Mouse (Mus musculus) kidney, embryonic 15.5 days (tissue): ENCODE measurements around the gene Srr. TPM values are rescaled to one million over a fixed set of nuclear protein-coding genes. Genes with fewer than 3 reads are reported as not detected.

Experiments used
- ATAC-seq: fragments of 200-750 bp; cut with Nextera tagmentation; replicated peaks from 2 replicates; pipeline ENCODE4 v1.8.0; 2017; ENCODE audit warnings: moderate TSS enrichment; ENCODE audit not compliant: low FRiP score
- H3K27ac ChIP-seq: fragments of 300-500 bp; sonication (generic); 2 replicates; pipeline ENCODE4 v1.5.1; 2015; ENCODE audit warnings: mild to moderate bottlenecking, inconsistent platforms
- H3K27me3 ChIP-seq: fragments of 300-500 bp; sonication (generic); 2 replicates; pipeline ENCODE4 v1.6.1; 2015; ENCODE audit warnings: inconsistent platforms
- H3K36me3 ChIP-seq: fragments of 300-500 bp; sonication (generic); 2 replicates; pipeline ENCODE4 v1.6.1; 2015; ENCODE audit warnings: inconsistent platforms
- H3K4me1 ChIP-seq: fragments of 300-500 bp; sonication (generic); 2 replicates; pipeline ENCODE4 v1.6.1; 2015; ENCODE audit warnings: inconsistent platforms
- H3K4me2 ChIP-seq: fragments of 300-500 bp; sonication (generic); 2 replicates; pipeline ENCODE4 v1.6.1; 2015; ENCODE audit warnings: moderate library complexity, mild to moderate bottlenecking, inconsistent platforms
- H3K4me3 ChIP-seq: fragments of 300-500 bp; sonication (generic); replicated peaks from 2 replicates; pipeline ENCODE4 v1.5.1; 2015; ENCODE audit warnings: mild to moderate bottlenecking, inconsistent platforms
- H3K9ac ChIP-seq: fragments of 300-500 bp; sonication (generic); 2 replicates; pipeline ENCODE4 v1.6.1; 2015; ENCODE audit warnings: mild to moderate bottlenecking, inconsistent platforms
- H3K9me3 ChIP-seq: fragments of 300-500 bp; sonication (generic); replicated peaks from 2 replicates; pipeline ENCODE4 v1.6.1; 2016; ENCODE audit warnings: inconsistent platforms
- WGBS: fragments of 180-500 bp; shearing (Covaris S2); methylation state at CpG from one replicate; pipeline ENCODE4 v1.1.7; 2015; ENCODE audit warnings: mixed read lengths; 5-methylcytosine and 5-hydroxymethylcytosine counted together
- polyA plus RNA-seq: library from polyadenylated mRNA; unstranded; fragments of >200 nt; fragmentation: Nextera tagmentation; extraction: Ambion mirVana; gene quantifications from 2 replicates; pipeline ENCODE4 v1.2.1, GENCODE M21; 2015

Srr gene
- 23.5 and 24.4 TPM in 2 replicates for polyA plus RNA-seq

DNA sequence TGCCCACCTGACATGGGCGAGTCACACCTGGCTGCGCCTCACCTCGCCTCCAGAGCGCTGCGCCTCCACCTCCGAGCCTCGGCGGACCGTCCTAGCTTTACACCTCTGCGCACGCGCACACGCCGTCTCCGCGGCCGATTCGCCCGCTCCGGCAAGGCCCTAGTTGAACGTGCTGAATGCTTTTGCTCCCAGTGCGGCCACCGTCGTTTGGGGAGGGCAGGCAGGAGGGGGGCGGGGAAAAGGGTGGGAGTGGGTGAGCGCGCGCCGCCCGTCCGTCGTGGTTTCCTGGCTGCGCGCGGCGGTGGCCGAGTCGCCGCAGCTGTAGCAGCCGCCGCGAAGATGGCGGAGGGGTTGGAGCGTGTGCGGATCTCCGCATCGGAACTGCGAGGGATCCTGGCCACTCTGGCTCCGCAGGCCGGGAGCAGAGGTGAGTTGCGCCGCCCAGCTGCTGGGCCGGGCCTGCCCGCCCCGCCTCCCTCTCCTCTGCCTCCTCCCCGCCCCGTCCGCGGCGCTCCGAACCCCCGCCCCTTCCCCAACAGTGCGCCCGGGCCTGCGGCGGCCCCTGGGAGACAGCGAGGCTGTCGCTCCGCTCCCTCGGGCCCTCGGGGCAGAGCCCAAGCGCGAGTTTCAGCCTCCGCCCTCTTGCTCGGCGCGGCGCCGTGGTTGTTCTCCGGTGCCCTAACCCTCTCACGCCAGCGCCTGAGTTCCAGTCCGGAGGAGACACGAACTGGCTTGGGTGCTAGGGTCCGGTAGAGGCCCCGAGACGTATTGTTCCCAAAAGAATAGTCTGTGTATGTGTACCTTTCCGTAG lies at the start of gene Srr, which contains the start of gene Smg6:
Srr (minus strand) TSS at position 372 of the 811 bp plus-strand sequence.
Smg6 (plus strand) TSS at position 247 of the 811 bp plus-strand sequence.
- ATAC-seq, result peak; percentile 97
- Histone ChIP-seq H3K4me3 (peak within 1 kb of the TSS; percentile 95), H3K4me2 (peak within 1 kb of the TSS; percentile 59), H3K27me3 (no peaks in the 10 kb centered on the region), H3K4me1 (peaks cover 19% of the 10 kb centered on the region), H3K27ac (peak within 1 kb of the TSS; percentile 100), H3K36me3 (peaks cover 25% of the 10 kb centered on the region), H3K9ac (peak within 1 kb of the TSS; percentile 95), H3K9me3 (no peaks in the 10 kb centered on the region)
- under 1% methylated on average over 79 of the region's 88 CpGs for WGBS

DNA sequence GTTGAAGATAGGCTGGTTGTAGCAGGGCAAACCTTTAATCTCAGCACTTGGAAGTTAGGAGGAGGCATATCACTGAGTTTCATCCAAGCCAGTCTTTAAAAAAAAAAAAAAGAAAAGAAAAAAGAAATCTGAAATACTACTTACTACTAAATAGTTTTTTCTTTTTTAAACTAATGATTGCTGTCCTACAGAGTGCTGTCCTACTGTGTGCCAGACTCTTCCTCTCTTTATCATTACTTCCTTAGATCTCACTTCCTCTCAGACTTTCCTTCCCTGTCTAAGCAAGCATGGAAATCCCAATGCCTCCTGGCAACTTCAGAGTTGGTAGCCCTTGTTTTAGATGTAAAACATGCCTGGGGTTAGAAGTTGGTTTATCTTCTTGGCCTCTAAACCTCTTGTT lies 48.9 kb upstream of the Srr start:
- peaks cover 10% of the 10 kb centered on the region for H3K36me3 ChIP-seq
- no peak overlapping the region for H3K27ac ChIP-seq
- no peak overlapping the region for H3K4me3 ChIP-seq
- no peaks in the 10 kb centered on the region for H3K27me3 ChIP-seq
- H3K4me2 ChIP-seq, result no peak overlapping the region
- 0 out of 2 replicates have a peak, but pooled peaks cover 2% of the 10 kb centered on the region for H3K4me1 ChIP-seq
- H3K9ac ChIP-seq, result no peak overlapping the region
- H3K9me3 ChIP-seq, result no peaks in the 10 kb centered on the region
- no peak for ATAC-seq

GRCm38 (mm10) chr11:74973290-74974157 lies 47.8 kb upstream of the Srr start:
- Histone ChIP-seq H3K4me2 (no peak overlapping the region), H3K27ac (no peak overlapping the region), H3K4me3 (no peak overlapping the region), H3K9ac (no peak overlapping the region), H3K9me3 (no peaks in the 10 kb centered on the region), H3K36me3 (peaks cover 15% of the 10 kb centered on the region), H3K27me3 (no peaks in the 10 kb centered on the region), H3K4me1 (0 out of 2 replicates have a peak, but pooled peaks cover 2% of the 10 kb centered on the region)
- no peak for ATAC-seq
- 89% methylated on average over 7 of the region's 7 CpGs for WGBS

DNA sequence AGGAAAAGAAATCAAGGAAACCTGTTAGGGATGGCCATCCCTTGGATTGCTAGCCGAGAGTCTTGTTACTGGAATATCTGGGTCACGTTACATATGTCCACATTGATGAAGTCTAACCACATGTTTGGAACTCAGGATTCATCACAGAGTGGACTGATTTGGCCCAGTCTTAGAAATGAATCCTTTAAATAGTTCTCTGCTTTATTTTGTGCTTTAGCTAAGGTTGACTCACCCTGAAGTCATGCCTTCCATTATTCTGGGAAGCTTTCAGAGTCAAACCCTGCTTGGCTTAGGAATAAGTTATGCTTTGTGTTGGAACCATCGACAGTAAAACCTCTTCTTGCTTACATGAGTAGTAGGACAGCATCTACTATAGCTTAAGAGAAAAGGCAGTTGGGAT lies 39.8 kb upstream of the Srr start:
- Histone ChIP-seq H3K4me2 (no peak overlapping the region), H3K4me3 (no peak overlapping the region), H3K9me3 (no peaks in the 10 kb centered on the region), H3K27me3 (no peaks in the 10 kb centered on the region), H3K36me3 (peaks cover 12% of the 10 kb centered on the region), H3K4me1 (no peaks in the 10 kb centered on the region), H3K9ac (no peak overlapping the region), H3K27ac (no peak overlapping the region)
- WGBS, result 86% methylated on average over 3 of the region's 3 CpGs
- ATAC-seq, result no peak

DNA sequence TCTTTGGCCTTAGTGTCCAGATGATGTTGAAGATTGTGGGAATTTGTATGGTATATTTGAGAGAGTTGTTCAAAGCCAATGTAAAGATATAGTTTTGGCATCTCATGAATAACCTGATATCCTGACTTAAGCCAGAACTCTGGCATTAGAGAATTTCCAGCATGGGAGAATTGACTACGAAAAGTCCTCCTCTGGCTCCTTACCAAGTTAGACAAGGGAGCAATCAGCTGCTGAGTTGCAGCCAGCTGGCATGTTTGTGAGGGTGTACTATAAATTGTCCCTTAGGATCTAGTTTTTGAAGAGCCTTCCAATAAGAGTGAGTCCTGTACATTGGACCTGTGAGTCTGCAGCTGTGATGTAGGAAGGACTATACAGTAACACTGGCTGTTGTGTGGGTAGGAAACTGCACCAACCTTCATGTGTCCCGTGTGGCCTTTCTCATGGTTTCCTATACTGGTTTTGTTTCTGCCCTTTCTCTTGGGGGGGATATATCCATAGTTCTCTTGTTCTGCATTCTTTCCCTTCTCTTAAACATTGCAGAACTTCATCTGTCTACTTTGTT lies 37.2 kb upstream of the Srr start:
- peaks cover 4% of the 10 kb centered on the region; the same call in 1 of the 2 replicates for H3K4me1 ChIP-seq
- no peak overlapping the region for H3K4me3 ChIP-seq
- H3K9me3 ChIP-seq, result no peaks in the 10 kb centered on the region
- no peak overlapping the region for H3K27ac ChIP-seq
- H3K9ac ChIP-seq, result no peak overlapping the region
- 75% methylated on average over 2 of the region's 2 CpGs for WGBS
- no peaks in the 10 kb centered on the region for H3K27me3 ChIP-seq
- no peak overlapping the region for H3K4me2 ChIP-seq
- ATAC-seq, result no peak
- H3K36me3 ChIP-seq, result peaks cover 21% of the 10 kb centered on the region

- Histone ChIP-seq H3K9ac (no peak overlapping the region), H3K36me3 (peaks cover 21% of the 10 kb centered on the region), H3K27ac (no peak overlapping the region), H3K4me2 (no peak overlapping the region), H3K4me3 (no peak overlapping the region), H3K9me3 (no peaks in the 10 kb centered on the region), H3K4me1 (peaks cover 4% of the 10 kb centered on the region; the same call in 1 of the 2 replicates), H3K27me3 (no peaks in the 10 kb centered on the region)
- ATAC-seq, result no peak
Measured at GRCm38 (mm10) chr11:74961953-74962352, 36.2 kb upstream of the Srr start.

- H3K27ac ChIP-seq, result peak overlapping the region; percentile 62; the same call in 1 of the 2 replicates
- peaks cover 4% of the 10 kb centered on the region; the same call in 1 of the 2 replicates for H3K4me1 ChIP-seq
- 96% methylated on average over 9 of the region's 9 CpGs for WGBS
- no peak overlapping the region for H3K4me3 ChIP-seq
- H3K4me2 ChIP-seq, result no peak overlapping the region
- no peaks in the 10 kb centered on the region for H3K9me3 ChIP-seq
- H3K27me3 ChIP-seq, result no peaks in the 10 kb centered on the region
- peaks cover 17% of the 10 kb centered on the region for H3K36me3 ChIP-seq
- ATAC-seq, result no peak
- no peak overlapping the region for H3K9ac ChIP-seq
Measured at GRCm38 (mm10) chr11:74960031-74960551, 34.3 kb upstream of the Srr start.

DNA sequence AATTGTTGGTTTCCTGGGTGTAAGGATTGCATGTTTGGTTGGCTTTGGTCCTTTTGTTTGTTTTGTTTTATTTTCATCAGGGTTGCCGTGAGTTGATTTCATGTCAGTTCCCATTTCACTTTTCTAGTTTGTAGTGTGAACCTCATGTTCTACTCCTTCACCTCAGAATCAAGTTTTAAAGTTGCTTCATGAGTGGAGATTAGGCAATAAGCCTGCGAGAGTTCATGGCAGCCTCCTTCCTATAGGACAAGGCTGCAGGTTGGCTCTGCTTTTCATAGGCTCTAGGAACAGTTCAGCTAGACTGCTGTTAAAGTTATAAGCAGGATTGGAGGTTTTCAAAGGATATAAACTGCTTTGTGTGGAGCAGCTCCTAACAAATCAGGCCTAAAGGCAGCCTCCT lies 33.8 kb upstream of the Srr start:
- no peak overlapping the region for H3K9ac ChIP-seq
- no peak for ATAC-seq
- peak overlapping the region; percentile 62 for H3K27ac ChIP-seq

GRCm38 (mm10) chr11:74957600-74957999 lies 31.9 kb upstream of the Srr start:
- Histone ChIP-seq H3K9me3 (no peaks in the 10 kb centered on the region), H3K4me1 (peaks cover 4% of the 10 kb centered on the region; the same call in 1 of the 2 replicates), H3K4me3 (no peak overlapping the region), H3K27me3 (no peaks in the 10 kb centered on the region), H3K4me2 (no peak overlapping the region), H3K36me3 (peaks cover 26% of the 10 kb centered on the region), H3K9ac (no peak overlapping the region), H3K27ac (no peak overlapping the region)
- ATAC-seq, result peak; percentile 60
- WGBS, result 62% methylated on average over 2 of the region's 2 CpGs

More for the DNA sequence above, 33.8 kb upstream of the Srr start:
- Histone ChIP-seq H3K4me3 (no peak overlapping the region), H3K4me1 (peaks cover 4% of the 10 kb centered on the region; the same call in 1 of the 2 replicates), H3K9me3 (no peaks in the 10 kb centered on the region), H3K4me2 (no peak overlapping the region), H3K27me3 (no peaks in the 10 kb centered on the region), H3K36me3 (peaks cover 20% of the 10 kb centered on the region)
- WGBS, result 76% methylated on average over 2 of the region's 2 CpGs

DNA sequence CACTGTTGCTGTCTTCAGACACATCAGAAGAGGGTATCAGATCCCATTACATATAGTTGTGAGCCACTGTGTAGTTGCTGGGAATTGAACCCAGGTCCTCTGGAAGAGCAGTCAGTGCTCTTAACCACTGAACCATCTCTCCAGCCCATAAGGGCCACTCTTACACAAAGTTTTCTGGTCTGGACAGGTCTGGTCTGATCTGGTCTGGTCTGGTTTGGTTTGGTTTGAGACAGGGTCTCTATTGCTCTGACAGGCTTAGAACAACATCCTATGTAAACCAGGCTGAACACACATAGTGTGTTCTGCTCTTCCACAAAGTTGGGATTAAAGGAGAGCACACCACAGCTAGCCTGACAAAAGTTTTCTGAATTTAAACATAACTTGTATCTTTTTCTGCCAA lies 30.3 kb upstream of the Srr start:
- no peak overlapping the region for H3K4me3 ChIP-seq
- H3K4me1 ChIP-seq, result peaks cover 4% of the 10 kb centered on the region; the same call in 1 of the 2 replicates
- peaks cover 35% of the 10 kb centered on the region for H3K36me3 ChIP-seq
- no peaks in the 10 kb centered on the region for H3K27me3 ChIP-seq
- no peaks in the 10 kb centered on the region for H3K9me3 ChIP-seq
- no peak overlapping the region for H3K4me2 ChIP-seq
- H3K9ac ChIP-seq, result no peak overlapping the region
- no peak overlapping the region for H3K27ac ChIP-seq
- ATAC-seq, result no peak

- peaks cover 4% of the 10 kb centered on the region; the same call in 1 of the 2 replicates for H3K4me1 ChIP-seq
Measured at GRCm38 (mm10) chr11:74954901-74955300, 29.2 kb upstream of the Srr start.

More at GRCm38 (mm10) chr11:74954901-74955300, 29.2 kb upstream of the Srr start:
- H3K4me2 ChIP-seq, result no peak overlapping the region
- H3K27me3 ChIP-seq, result no peaks in the 10 kb centered on the region
- H3K9ac ChIP-seq, result no peak overlapping the region
- H3K36me3 ChIP-seq, result peaks cover 34% of the 10 kb centered on the region
- no peak overlapping the region for H3K4me3 ChIP-seq
- no peak overlapping the region for H3K27ac ChIP-seq
- H3K9me3 ChIP-seq, result no peaks in the 10 kb centered on the region
- ATAC-seq, result no peak
